Mouse (Mus musculus): Measurements from ENCODE around the gene Tmem179b.

Gene Tmem179b

DNA sequence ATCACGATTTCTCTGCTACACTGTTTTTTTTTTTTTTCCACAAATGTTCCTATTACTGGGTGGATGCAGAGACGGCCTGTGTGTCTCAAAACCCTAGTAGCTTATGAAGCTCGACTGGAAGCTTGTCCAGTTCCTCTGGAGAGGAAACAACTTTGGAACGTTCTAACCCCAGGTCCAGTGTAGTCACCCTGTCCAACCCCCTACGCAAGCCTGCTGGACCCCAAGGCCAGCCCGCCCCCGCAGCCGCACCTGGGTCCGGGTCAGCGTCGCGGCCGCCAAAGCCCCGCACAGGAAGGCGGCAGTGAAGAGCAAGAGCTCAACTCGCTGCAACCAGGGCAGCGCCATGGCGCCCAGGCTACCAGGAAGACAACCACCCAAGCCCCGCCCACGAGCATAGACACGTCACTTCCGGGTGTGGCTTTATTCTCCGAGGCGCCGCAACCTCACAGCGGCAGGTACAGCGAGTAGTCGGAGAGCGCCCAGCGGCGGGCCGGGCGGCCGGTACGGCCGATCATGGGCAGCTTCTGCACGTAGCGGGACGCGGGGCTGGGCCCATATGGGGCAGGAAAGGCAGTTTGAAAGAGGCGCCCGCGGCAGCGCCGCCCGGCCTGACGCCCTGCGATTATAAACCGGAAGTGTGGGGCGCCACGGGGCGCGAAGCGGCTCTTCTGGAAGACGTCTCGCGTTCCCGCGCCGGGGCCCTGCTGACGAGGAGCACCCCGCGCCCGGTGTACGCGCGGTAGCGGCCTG lies at the start of gene Tmem179b:
TSS of gene Tmem179b (minus strand) at position 382 of the 750 bp plus-strand sequence.
- DNase-seq = peak; percentile 96

DNA sequence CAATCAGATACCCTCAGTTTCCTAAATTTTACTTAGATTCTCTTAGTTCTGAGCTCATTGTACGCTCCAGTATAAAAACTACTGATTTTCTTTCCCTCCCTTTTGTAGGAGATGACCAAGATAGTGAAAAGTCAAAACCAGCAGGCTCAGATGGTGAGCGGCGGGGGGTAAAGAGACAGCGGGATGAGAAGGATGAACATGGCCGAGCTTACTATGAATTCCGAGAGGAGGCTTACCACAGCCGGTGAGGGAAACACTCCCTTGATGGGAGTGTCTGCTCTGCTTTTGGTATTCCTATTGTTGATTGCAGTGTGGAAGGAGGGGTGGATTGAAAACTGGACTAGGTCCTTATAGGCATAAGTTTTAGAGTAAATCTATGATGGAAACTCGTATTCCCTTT lies 48.4 kb upstream of the Tmem179b start:
- peak; percentile 77 for DNase-seq

- no peak for DNase-seq
Observed at GRCm38 (mm10) chr19:8821146-8821545, 46.9 kb upstream of the Tmem179b start.

- DNase-seq = no peak
Observed at GRCm38 (mm10) chr19:8820424-8820956, 46.2 kb upstream of the Tmem179b start.

GRCm38 (mm10) chr19:8819596-8820423 lies 45.5 kb upstream of the Tmem179b start, which contains the start of gene Hnrnpul2:
TSS of gene Hnrnpul2 (plus strand) at chr19:8820010.
- peak; percentile 98 for DNase-seq

DNA sequence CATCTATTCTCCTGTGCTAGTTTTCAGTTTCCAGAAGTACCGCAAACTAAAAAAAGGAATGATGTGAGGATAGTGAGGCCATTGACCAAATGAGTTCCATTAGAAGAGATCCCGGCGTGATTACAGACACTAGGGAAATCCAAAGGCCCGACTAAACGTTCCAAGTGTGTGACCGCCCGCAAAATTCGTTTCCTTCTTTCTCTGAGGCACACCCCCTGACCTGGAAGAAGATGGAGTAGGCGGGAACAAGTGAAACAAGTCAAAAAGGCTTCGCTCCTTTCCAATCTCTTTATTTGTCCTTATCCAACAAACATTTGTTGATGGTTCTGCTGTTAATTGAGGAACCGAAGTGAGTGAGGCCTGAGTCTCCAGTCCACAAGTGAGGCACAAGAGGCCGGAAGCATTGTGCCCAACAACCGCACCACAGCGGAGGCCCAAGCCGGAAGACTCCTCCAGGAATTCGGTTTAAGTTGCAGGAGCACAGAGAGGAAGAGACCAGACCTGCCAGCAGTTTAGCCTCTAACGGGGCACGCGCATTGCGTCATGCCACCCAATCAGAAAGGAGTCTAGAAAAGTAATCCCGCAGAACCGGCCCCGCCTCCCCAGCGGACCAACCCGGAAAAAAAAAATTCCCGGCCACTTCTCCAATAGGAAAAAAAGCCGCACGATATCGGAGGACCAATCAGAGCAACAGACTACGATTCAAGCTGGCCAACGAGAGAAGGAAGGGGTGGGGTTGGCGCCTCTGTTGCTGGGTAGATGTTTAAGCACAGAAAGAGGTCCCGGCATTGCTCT lies 44.7 kb upstream of the Tmem179b start, which contains the start of gene Ttc9c:
TSS of gene Ttc9c (minus strand) at position 533 of the 795 bp plus-strand sequence.
- DNase-seq = peak; percentile 99

DNA sequence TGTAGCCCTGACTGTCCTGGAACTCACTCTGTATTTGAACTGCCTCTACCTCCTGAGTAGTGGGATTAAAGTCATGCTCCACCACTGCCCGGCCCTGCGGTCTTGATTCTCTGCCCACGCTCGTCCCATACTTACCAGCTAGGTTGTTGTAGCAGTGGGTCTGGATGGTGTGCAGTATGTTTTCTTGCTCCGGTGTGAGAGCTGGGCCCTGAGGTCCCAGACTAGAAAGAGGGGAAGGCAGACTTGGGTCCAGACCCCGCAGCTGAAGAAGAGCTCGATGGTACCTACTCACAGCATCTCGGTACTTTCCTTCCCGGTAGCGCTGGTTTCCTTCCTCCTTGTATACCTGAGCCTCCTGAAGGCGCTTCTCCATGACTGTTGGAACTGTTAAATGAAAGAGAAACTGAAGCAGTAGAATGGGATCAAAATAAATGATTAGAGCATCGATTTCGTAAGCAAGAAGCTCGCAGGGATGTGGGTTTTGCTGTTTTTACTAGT lies 44.1 kb upstream of the Tmem179b start:
- peak; percentile 58 for DNase-seq

GRCm38 (mm10) chr19:8817001-8817400 lies 42.7 kb upstream of the Tmem179b start:
- DNase-seq = no peak

DNA sequence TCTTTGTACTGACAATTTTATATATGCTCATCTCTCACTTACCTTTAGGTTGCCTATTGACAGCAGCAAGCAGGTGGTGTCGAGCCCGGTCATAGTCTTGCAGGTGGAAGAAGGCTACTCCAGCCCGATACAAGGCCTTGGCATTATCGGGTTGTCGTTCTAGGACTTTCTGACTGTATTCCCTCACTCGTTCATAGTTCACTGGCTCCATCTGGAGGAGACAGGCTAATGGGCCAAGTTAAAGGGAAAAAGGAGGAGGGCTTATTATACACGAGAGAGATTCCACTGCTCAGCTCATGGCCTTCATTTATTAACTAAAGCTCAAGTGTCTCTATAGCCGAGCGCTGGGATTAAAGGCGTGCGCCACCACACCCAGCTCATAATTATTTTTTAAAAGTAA lies 41.5 kb upstream of the Tmem179b start:
- DNase-seq = peak; percentile 50

DNA sequence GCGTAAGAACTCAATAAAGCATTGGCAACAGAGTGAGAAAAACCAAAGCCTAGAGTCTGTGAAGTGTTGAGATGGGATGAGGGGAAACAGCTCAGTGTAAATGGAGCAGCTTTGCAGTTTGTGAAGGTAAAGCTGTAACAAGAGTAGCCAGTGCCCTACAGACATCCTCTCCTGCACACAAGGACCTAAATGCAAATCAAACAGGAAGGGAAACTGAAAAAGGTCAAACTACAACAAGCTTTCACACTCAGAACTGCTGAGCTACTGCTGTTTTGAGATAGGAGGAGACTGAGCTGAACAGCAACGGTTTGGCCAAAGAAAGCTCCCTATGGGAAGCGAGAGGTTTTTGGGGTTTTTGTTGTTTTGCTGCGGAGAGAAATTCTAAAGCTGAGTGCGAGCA lies 32.5 kb upstream of the Tmem179b start:
- DNase-seq = no peak

- peak; percentile 48 for DNase-seq
Observed at GRCm38 (mm10) chr19:8803879-8804660, 29.8 kb upstream of the Tmem179b start.

GRCm38 (mm10) chr19:8803204-8803780 lies 29.0 kb upstream of the Tmem179b start:
- DNase-seq = peak; percentile 63

DNA sequence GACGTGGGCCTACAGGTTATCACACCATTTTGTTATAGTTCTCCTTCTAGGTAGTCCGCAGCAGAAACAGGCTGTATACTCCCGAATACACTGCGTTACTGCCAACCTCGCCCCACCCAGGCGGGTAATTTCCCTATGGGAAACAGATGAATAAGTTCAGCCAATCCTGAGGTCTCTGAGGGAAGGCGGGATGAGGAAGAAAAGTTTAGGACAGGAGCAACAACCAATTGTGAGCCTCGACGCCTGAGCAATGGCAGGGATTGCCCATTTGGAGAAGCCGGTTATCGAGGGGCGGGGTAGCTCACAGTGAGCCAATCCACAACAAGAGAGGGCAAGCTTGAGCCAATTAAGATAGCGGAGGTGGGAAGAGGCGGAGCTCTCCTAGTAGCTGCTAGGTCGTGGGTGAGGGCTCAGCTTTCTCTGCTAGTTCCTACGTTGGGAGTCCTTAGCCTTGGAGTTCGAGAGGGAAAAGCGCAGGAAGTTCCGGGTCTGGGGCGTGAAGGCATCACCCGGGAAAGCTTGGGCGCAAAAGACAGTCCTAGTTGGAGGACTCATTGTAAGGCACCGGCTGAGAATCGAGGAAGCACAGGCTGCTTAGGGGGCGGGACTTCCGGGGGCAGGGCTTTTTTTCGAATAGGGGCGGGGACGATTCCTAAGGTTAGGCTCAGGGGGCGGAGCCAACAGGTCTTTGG lies 28.0 kb upstream of the Tmem179b start, which contains the start of gene Zbtb3:
TSS of gene Zbtb3 (plus strand) at position 426 of the 692 bp plus-strand sequence.
- DNase-seq = peak; percentile 98

- DNase-seq = no peak
Observed at GRCm38 (mm10) chr19:8798947-8799315, 24.7 kb upstream of the Tmem179b start.

- DNase-seq = peak; percentile 91
Observed at GRCm38 (mm10) chr19:8798264-8798946, 24.1 kb upstream of the Tmem179b start, which contains the start of gene Polr2g. TSS of gene Polr2g (minus strand) at chr19:8798577.

- no peak for DNase-seq
Observed at GRCm38 (mm10) chr19:8790171-8790570, 15.9 kb upstream of the Tmem179b start.

- DNase-seq = no peak
Observed at GRCm38 (mm10) chr19:8789171-8789570, 14.9 kb upstream of the Tmem179b start.

GRCm38 (mm10) chr19:8788521-8788920 lies 14.3 kb upstream of the Tmem179b start:
- no peak for DNase-seq

DNA sequence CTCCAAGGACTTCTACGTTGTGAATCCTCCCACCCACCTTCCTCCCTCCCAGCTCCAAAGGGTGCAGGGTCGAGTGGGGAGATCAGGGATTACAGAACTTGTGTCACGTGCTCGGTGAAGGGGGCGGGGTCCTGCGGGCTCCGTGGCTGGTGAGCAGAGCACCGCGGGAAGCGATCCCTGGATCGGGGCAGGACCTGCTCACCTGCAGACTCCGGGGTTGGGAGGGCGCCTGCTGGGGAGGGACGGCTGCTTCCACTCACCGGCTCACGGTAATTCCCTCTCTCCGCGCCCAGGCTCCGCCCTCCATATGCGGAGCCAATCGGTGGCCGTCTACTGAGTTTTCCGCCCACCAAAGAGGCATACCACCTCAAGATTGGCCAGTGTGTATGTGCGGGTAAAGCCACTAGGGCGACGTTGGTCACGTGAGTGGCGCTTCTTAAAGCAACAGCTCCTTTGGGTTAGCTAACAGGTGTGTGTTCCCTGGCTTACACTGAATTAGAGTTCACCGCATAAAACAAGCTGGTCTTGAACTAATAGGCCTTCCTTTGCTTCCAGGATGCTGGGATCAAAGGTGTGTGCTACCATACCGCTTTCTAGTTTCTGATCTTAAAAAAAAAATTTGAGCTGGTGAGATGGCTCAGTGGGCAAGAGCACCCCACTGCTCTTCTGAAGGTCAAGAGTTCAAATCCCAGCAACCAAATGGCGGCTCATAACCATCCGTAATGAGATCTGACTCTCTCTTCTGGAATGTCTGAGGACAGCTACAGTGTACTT lies 11.9 kb upstream of the Tmem179b start, which contains the start of gene Taf6l:
TSS of gene Taf6l (minus strand) at position 410 of the 774 bp plus-strand sequence.
- DNase-seq = peak; percentile 96

All from cerebellum, adult 9-10 months (tissue).